Mouse (Mus musculus) stomach, postnatal 0 days (tissue): ENCODE data around the gene Asrgl1.

Source experiments
- CTCF ChIP-seq: IDR thresholded peaks from 2 replicates; pipeline ENCODE4 v1.5.1; 2016; ENCODE audit warnings: antibody characterized with exemption, low read depth, mild to moderate bottlenecking, moderate library complexity
- EP300 ChIP-seq: optimal IDR thresholded peaks from 2 replicates; pipeline ENCODE3; 2016; ENCODE audit warnings: antibody characterized with exemption

GRCm38 (mm10) chr19:9072157-9072530 lies 63.3 kb downstream of the Asrgl1 start:
- TF ChIP-seq CTCF (no peak), EP300 (no peak)
